Mouse (Mus musculus): Measurements from ENCODE around the gene Crygd. TPM values are rescaled to one million over a fixed set of nuclear protein-coding genes. Genes with fewer than 3 reads are reported as not detected.

The Crygd gene
- polyA plus RNA-seq, 1 experiment from 2014 or later, result not detected

GRCm38 (mm10) chr1:65043433-65043832 is 19.8 kb downstream of the Crygd start:
- Histone ChIP-seq H3K9ac (no peak overlapping the region), H3K4me2 (no peak overlapping the region), H3K4me3 (no peak overlapping the region), H3K36me3 (no peaks in the 10 kb centered on the region), H3K27me3 (no peaks in the 10 kb centered on the region), H3K4me1 (replicated peaks) (no peaks in the 10 kb centered on the region), H3K27ac (no peak overlapping the region), H3K9me3 (replicated peaks) (no peaks in the 10 kb centered on the region)
- ATAC-seq (replicated peaks; ENCODE audit: insufficient number of reproducible peaks, insufficient read depth, low FRiP score, low read depth), result no peak
- WGBS, result 79% methylated on average over 2 of the region's 2 CpGs

DNA sequence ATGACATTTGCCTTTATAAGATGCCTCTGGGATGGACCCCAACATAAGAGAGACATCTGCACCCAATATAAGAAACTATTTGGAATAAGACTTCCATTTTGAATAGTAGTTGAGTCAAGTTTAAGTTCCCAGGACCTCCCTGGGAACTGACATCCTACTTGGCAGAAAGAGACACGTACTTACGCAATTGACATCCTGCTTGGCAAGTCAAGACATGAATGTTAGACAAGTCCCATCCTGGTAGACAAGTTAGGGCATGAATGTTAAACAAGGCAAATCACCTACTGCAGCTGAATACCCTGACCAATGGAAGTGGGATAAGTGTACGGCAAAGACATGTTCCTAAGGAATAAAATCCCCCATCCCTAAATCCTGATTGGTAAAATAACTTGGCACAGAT is 21.4 kb downstream of the Crygd start:
- Histone ChIP-seq H3K36me3 (no peaks in the 10 kb centered on the region), H3K9ac (no peak overlapping the region), H3K4me2 (no peak overlapping the region), H3K27ac (no peak overlapping the region), H3K4me1 (replicated peaks) (no peaks in the 10 kb centered on the region), H3K9me3 (replicated peaks) (no peaks in the 10 kb centered on the region), H3K4me3 (no peak overlapping the region), H3K27me3 (no peaks in the 10 kb centered on the region)
- 90% methylated on average over 3 of the region's 3 CpGs for WGBS
- no peak for ATAC-seq (replicated peaks; ENCODE audit: insufficient number of reproducible peaks, insufficient read depth, low FRiP score, low read depth)

- 64% methylated on average over 6 of the region's 6 CpGs for WGBS
- no peak overlapping the region for H3K27ac ChIP-seq
- no peak for ATAC-seq (replicated peaks; ENCODE audit: insufficient number of reproducible peaks, insufficient read depth, low FRiP score, low read depth)
- no peaks in the 10 kb centered on the region for H3K27me3 ChIP-seq
- H3K9ac ChIP-seq, result no peak overlapping the region
- H3K36me3 ChIP-seq, result no peaks in the 10 kb centered on the region
- no peak overlapping the region for H3K4me2 ChIP-seq
- H3K4me1 ChIP-seq (replicated peaks), result no peaks in the 10 kb centered on the region
- no peak overlapping the region for H3K4me3 ChIP-seq
- no peaks in the 10 kb centered on the region for H3K9me3 ChIP-seq (replicated peaks)
Observed at GRCm38 (mm10) chr1:65040806-65041205, 22.4 kb downstream of the Crygd start.

GRCm38 (mm10) chr1:65039679-65040078 is 23.6 kb downstream of the Crygd start:
- Histone ChIP-seq H3K4me3 (no peak overlapping the region), H3K27ac (no peak overlapping the region), H3K4me1 (replicated peaks) (no peaks in the 10 kb centered on the region), H3K4me2 (no peak overlapping the region), H3K27me3 (no peaks in the 10 kb centered on the region), H3K9ac (no peak overlapping the region), H3K9me3 (replicated peaks) (no peaks in the 10 kb centered on the region), H3K36me3 (no peaks in the 10 kb centered on the region)
- ATAC-seq (replicated peaks; ENCODE audit: insufficient number of reproducible peaks, insufficient read depth, low FRiP score, low read depth), result no peak
- 75% methylated on average over 3 of the region's 3 CpGs for WGBS

- ATAC-seq (replicated peaks; ENCODE audit: insufficient number of reproducible peaks, insufficient read depth, low FRiP score, low read depth), result no peak
- no peaks in the 10 kb centered on the region for H3K36me3 ChIP-seq
- no peaks in the 10 kb centered on the region for H3K27me3 ChIP-seq
- WGBS, result 52% methylated on average over 2 of the region's 2 CpGs
- no peaks in the 10 kb centered on the region for H3K4me1 ChIP-seq (replicated peaks)
- no peak overlapping the region for H3K9ac ChIP-seq
- no peak overlapping the region for H3K27ac ChIP-seq
- H3K4me3 ChIP-seq, result no peak overlapping the region
- H3K9me3 ChIP-seq (replicated peaks), result no peaks in the 10 kb centered on the region
- no peak overlapping the region for H3K4me2 ChIP-seq
Observed at GRCm38 (mm10) chr1:65037542-65037941, 25.7 kb downstream of the Crygd start.

- H3K9ac ChIP-seq, result no peak overlapping the region
- no peak overlapping the region for H3K4me2 ChIP-seq
- no peak overlapping the region for H3K4me3 ChIP-seq
- H3K9me3 ChIP-seq (replicated peaks), result no peaks in the 10 kb centered on the region
- no peaks in the 10 kb centered on the region for H3K27me3 ChIP-seq
- H3K36me3 ChIP-seq, result no peaks in the 10 kb centered on the region
- 44% methylated on average over 3 of the region's 3 CpGs for WGBS
- H3K4me1 ChIP-seq (replicated peaks), result no peaks in the 10 kb centered on the region
- no peak overlapping the region for H3K27ac ChIP-seq
- ATAC-seq (replicated peaks; ENCODE audit: insufficient number of reproducible peaks, insufficient read depth, low FRiP score, low read depth), result no peak
Observed at GRCm38 (mm10) chr1:65035513-65035912, 27.7 kb downstream of the Crygd start.

DNA sequence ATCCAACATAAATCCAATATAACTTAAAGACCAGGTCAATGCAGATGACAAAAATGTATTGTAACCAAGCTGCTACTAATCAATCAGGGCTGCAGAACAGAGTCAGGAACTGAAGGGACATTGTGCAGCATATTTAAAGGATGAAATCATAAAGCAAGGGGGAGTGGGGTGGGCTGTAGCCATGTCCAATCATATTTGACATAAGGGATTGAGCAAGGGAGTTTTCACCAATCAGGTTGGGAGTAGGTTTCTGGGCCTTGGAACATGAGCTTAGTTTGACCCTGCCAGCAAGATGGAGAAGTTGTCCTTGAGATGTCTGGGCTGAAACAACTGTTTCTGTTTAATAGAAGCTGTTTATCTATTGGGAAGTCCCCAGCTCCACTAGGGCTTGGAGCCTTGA is 30.6 kb downstream of the Crygd start, which contains the start of gene Akr1cl:
Akr1cl (minus strand) TSS at position 119 of the 400 bp plus-strand sequence.
- Histone ChIP-seq H3K27ac (no peak within 1 kb of the TSS), H3K4me1 (replicated peaks) (no peaks in the 10 kb centered on the region), H3K9me3 (replicated peaks) (no peaks in the 10 kb centered on the region), H3K27me3 (no peaks in the 10 kb centered on the region), H3K4me2 (no peak within 1 kb of the TSS), H3K4me3 (no peak within 1 kb of the TSS), H3K9ac (no peak within 1 kb of the TSS), H3K36me3 (no peaks in the 10 kb centered on the region)
- no peak for ATAC-seq (replicated peaks; ENCODE audit: insufficient number of reproducible peaks, insufficient read depth, low FRiP score, low read depth)

GRCm38 (mm10) chr1:65028206-65028605 is 35.0 kb downstream of the Crygd start:
- Histone ChIP-seq H3K4me1 (replicated peaks) (no peaks in the 10 kb centered on the region), H3K36me3 (no peaks in the 10 kb centered on the region), H3K9ac (no peak overlapping the region), H3K4me3 (no peak overlapping the region), H3K9me3 (replicated peaks) (no peaks in the 10 kb centered on the region), H3K27me3 (no peaks in the 10 kb centered on the region), H3K27ac (no peak overlapping the region), H3K4me2 (no peak overlapping the region)
- no peak for ATAC-seq (replicated peaks; ENCODE audit: insufficient number of reproducible peaks, insufficient read depth, low FRiP score, low read depth)
- WGBS, result 65% methylated on average over 9 of the region's 9 CpGs

DNA sequence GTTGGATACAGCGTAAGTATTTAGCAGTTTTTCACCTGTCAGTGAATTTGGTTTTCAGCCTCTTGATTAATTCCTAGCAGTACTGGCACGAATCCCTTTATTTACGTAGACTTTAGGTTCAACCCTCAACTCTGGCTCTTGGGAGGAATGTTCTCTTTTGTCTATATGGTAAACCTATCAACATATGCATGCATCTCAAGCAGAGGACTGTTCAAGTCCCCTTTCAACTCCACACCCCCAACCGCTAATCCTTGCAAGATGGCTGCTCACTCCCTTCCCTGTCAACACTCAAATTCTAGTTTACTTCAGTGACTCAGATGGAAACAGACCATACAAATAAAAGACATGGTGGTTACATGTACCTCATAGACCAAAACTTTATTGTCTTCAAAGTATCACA is 50.5 kb downstream of the Crygd start:
- no peak overlapping the region for H3K9ac ChIP-seq
- no peaks in the 10 kb centered on the region for H3K36me3 ChIP-seq
- no peak for ATAC-seq (replicated peaks; ENCODE audit: insufficient number of reproducible peaks, insufficient read depth, low FRiP score, low read depth)
- H3K27me3 ChIP-seq, result no peaks in the 10 kb centered on the region
- 85% methylated on average over 4 of the region's 4 CpGs for WGBS
- no peaks in the 10 kb centered on the region for H3K9me3 ChIP-seq (replicated peaks)
- H3K4me1 ChIP-seq (replicated peaks), result no peaks in the 10 kb centered on the region
- no peak overlapping the region for H3K27ac ChIP-seq
- no peak overlapping the region for H3K4me3 ChIP-seq
- H3K4me2 ChIP-seq, result no peak overlapping the region

Other genes with a start within 250 kb of the Crygd start
- 5.8 and 7.7 TPM in 2 replicates for gene Plekhm3, start 106.6 kb downstream of the Crygd start, polyA plus RNA-seq (2015; fragmentation: Nextera tagmentation; extraction: Ambion mirVana)
- 0.64 and 0.84 TPM in 2 replicates for gene Akr1cl, start 30.7 kb downstream of the Crygd start, polyA plus RNA-seq (2015; fragmentation: Nextera tagmentation; extraction: Ambion mirVana)
- gene Cryge, start 12.3 kb downstream of the Crygd start, polyA plus RNA-seq (2015; fragmentation: Nextera tagmentation; extraction: Ambion mirVana), result not detected in 2 replicates
- gene Crygc, start 10.2 kb upstream of the Crygd start, polyA plus RNA-seq (2015; fragmentation: Nextera tagmentation; extraction: Ambion mirVana), result not detected in 2 replicates
- gene Crygb, start 18.8 kb upstream of the Crygd start, polyA plus RNA-seq (2015; fragmentation: Nextera tagmentation; extraction: Ambion mirVana), result 0.63 TPM in 1 of 2 replicates, not detected in the other
- not detected in 2 replicates for gene Cryga, start 39.9 kb upstream of the Crygd start, polyA plus RNA-seq (2015; fragmentation: Nextera tagmentation; extraction: Ambion mirVana)
- gene Gm28845, start 56.1 kb upstream of the Crygd start, polyA plus RNA-seq (2015; fragmentation: Nextera tagmentation; extraction: Ambion mirVana), result not detected in 2 replicates
- gene D630023F18Rik, start 59.8 kb upstream of the Crygd start, polyA plus RNA-seq (2015; fragmentation: Nextera tagmentation; extraction: Ambion mirVana), result 0.14 and 0.38 TPM in 2 replicates
- gene Idh1, start 123.0 kb upstream of the Crygd start, polyA plus RNA-seq (2015; fragmentation: Nextera tagmentation; extraction: Ambion mirVana), result 56.0 and 76.9 TPM in 2 replicates
- gene Pikfyve, start 123.2 kb upstream of the Crygd start, polyA plus RNA-seq (2015; fragmentation: Nextera tagmentation; extraction: Ambion mirVana), result 5.0 and 6.8 TPM in 2 replicates
- not detected in 2 replicates for gene Pth2r, start 218.6 kb upstream of the Crygd start, polyA plus RNA-seq (2015; fragmentation: Nextera tagmentation; extraction: Ambion mirVana)

All from heart, embryonic 15.5 days (tissue).